Mouse (Mus musculus) megakaryocyte, embryonic 14.5 days (primary cell): ENCODE measurements around the gene Auts2. TPM values are rescaled to one million over a fixed set of nuclear protein-coding genes. Genes with fewer than 3 reads are reported as not detected.

ENCODE experiments used
- H3K27me3 ChIP-seq: replicated peaks from 2 replicates; pipeline ENCODE3; 2012; ENCODE audit warnings: inconsistent platforms
- H3K36me3 ChIP-seq: replicated peaks from 2 replicates; pipeline ENCODE3; 2012; ENCODE audit warnings: low read length, inconsistent platforms, mixed read lengths
- H3K4me1 ChIP-seq: 2 replicates; pipeline ENCODE4 v1.6.1; 2012; ENCODE audit warnings: inconsistent platforms
- H3K4me3 ChIP-seq: replicated peaks from 2 replicates; pipeline ENCODE3; 2012; ENCODE audit warnings: moderate library complexity, mild to moderate bottlenecking, inconsistent platforms
- H3K9me3 ChIP-seq: 2 replicates; pipeline ENCODE4 v1.6.1; 2012; ENCODE audit warnings: inconsistent platforms
- FLI1 ChIP-seq: IDR thresholded peaks from 2 replicates; pipeline ENCODE4 v1.6.1; 2012; ENCODE audit warnings: low read length, inconsistent platforms, mixed read lengths
- GATA1 ChIP-seq: IDR thresholded peaks from 3 replicates; pipeline ENCODE4 v1.6.1; 2012; ENCODE audit warnings: mixed read lengths, low read length, inconsistent platforms, borderline replicate concordance
- polyA plus RNA-seq: library from polyadenylated mRNA; stranded (reverse); fragments of >175 nt; gene quantifications from 2 replicates; pipeline ENCODE4 v1.2.3, GENCODE M21; 2012; ENCODE audit warnings: low replicate concordance; ENCODE audit not compliant: insufficient read depth

Auts2 gene
- polyA plus RNA-seq, 1 experiment, result 4.0 TPM

GRCm38 (mm10) chr5:131665068-131665467 is 878.1 kb downstream of the Auts2 start:
- H3K36me3 ChIP-seq, result no peaks in the 10 kb centered on the region
- H3K4me1 ChIP-seq, result no peaks in the 10 kb centered on the region
- peaks cover 15% of the 10 kb centered on the region for H3K9me3 ChIP-seq
- peaks cover 11% of the 10 kb centered on the region for H3K27me3 ChIP-seq
- no peak overlapping the region for H3K4me3 ChIP-seq
- TF ChIP-seq FLI1, result no peak
- no peak for TF ChIP-seq GATA1

GRCm38 (mm10) chr5:131664657-131665056 is 878.5 kb downstream of the Auts2 start:
- TF ChIP-seq GATA1 (no peak), FLI1 (no peak)
- Histone ChIP-seq H3K4me3 (no peak overlapping the region), H3K27me3 (peaks cover 11% of the 10 kb centered on the region), H3K4me1 (no peaks in the 10 kb centered on the region), H3K9me3 (peaks cover 19% of the 10 kb centered on the region), H3K36me3 (no peaks in the 10 kb centered on the region)

GRCm38 (mm10) chr5:131662657-131663056 is 880.5 kb downstream of the Auts2 start:
- peaks cover 3% of the 10 kb centered on the region; the same call in 1 of the 2 replicates for H3K4me1 ChIP-seq
- peaks cover 20% of the 10 kb centered on the region for H3K27me3 ChIP-seq
- peaks cover 35% of the 10 kb centered on the region for H3K9me3 ChIP-seq
- H3K4me3 ChIP-seq, result no peak overlapping the region
- no peaks in the 10 kb centered on the region for H3K36me3 ChIP-seq
- TF ChIP-seq FLI1 (no peak), GATA1 (no peak)

DNA sequence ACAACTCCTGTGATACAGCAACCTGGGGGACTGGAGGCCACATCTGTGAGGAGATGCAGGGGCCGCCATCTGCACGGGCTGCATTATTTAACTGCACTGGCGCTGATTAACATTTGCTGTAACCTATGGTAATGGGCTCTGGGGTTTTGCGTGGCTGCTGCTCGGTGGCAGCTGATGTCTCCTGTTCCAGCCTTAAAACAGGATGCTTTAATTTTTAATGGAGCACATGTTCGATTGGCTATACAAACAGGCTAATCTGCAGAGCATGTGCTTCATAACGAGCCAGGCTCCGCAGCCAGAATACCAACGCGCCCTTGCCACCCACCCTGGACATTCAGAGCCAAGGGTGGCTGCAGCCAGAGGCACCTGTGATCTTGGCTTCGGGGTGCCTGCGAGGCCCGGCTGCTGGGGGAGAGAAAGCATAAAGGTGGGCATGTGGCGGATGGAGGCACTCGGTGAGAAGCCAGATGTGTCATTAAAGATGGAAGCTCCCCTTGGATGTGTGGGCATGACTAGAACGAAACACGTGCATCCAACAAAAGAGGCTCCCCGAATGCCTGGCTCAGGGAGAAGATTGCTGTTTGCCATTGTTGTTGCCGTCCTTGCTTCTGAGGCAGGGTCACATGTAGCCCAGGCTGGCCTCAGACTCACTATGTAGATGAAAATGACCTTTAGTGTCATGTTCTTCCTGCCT is 884.2 kb downstream of the Auts2 start:
- Histone ChIP-seq H3K27me3 (peaks cover 15% of the 10 kb centered on the region), H3K4me1 (peaks cover 4% of the 10 kb centered on the region; the same call in 1 of the 2 replicates), H3K9me3 (peaks cover 41% of the 10 kb centered on the region), H3K36me3 (no peaks in the 10 kb centered on the region), H3K4me3 (no peak overlapping the region)
- TF ChIP-seq FLI1, result no peak
- no peak for TF ChIP-seq GATA1

- H3K27me3 ChIP-seq, result peaks cover 35% of the 10 kb centered on the region
- TF ChIP-seq FLI1, result no peak
- no peak for TF ChIP-seq GATA1
- H3K9me3 ChIP-seq, result peaks cover 25% of the 10 kb centered on the region
- H3K4me3 ChIP-seq, result no peak overlapping the region
- no peaks in the 10 kb centered on the region for H3K36me3 ChIP-seq
- peaks cover 13% of the 10 kb centered on the region for H3K4me1 ChIP-seq
Measured at GRCm38 (mm10) chr5:131654206-131654605, 888.9 kb downstream of the Auts2 start.

- TF ChIP-seq GATA1 (no peak), FLI1 (no peak)
- Histone ChIP-seq H3K4me3 (no peak overlapping the region), H3K27me3 (peaks cover 27% of the 10 kb centered on the region), H3K9me3 (no peaks in the 10 kb centered on the region), H3K36me3 (no peaks in the 10 kb centered on the region), H3K4me1 (peaks cover 9% of the 10 kb centered on the region)
Measured at GRCm38 (mm10) chr5:131650381-131650891, 892.7 kb downstream of the Auts2 start.

DNA sequence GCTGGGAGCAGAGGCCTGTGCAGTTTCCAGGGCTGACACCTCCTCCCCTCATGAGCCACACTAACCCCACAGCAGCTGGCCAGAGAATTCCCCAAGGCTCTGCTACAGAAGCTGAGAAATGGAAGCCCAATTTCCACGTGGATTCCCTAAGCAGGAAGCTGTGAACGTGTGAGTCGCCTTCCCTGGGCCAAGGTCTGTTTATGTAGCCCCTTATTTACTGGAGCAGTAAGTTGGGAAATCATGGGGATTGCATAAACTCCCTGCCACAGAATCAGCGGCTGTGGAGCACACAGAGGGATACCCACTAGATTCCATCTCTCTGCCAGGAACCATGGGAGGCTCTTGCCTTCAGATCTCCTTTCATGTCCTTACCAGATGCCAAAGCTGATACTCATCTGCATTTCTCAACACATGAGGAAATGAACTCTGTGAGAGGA is 895.4 kb downstream of the Auts2 start:
- Histone ChIP-seq H3K4me1 (peaks cover 9% of the 10 kb centered on the region), H3K9me3 (peaks cover 14% of the 10 kb centered on the region), H3K36me3 (no peaks in the 10 kb centered on the region), H3K27me3 (peaks cover 25% of the 10 kb centered on the region), H3K4me3 (no peak overlapping the region)
- TF ChIP-seq FLI1 (no peak), GATA1 (no peak)

DNA sequence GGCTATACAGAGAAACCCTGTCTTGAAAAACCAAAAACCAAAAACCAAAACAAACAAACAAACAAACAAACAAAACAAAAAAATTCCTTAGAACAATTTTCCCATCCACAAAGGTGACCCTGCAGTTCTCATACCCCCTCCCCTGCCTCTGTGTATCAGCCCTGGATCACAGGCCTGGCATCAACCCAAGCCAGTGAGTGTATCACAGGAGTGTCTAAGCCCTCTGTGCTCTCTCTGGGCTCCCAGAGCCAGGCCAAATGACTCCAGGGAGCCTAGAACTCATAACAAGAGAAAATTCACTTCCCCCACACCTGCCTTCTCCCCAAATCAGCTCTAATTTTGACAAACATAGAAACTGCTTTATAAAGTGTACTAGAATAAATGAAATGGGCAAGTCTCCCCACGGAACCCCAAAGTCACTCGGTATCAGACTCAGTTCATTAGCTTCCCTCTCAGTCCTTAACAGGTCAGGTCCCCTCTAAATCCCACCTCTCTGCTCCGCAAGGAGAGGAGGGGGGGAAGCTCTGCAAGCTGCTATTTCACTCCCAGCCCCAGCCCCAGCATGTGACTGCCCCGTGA is 896.0 kb downstream of the Auts2 start:
- TF ChIP-seq GATA1 (no peak), FLI1 (no peak)
- H3K36me3 ChIP-seq, result no peaks in the 10 kb centered on the region
- peaks cover 28% of the 10 kb centered on the region for H3K27me3 ChIP-seq
- peaks cover 18% of the 10 kb centered on the region for H3K9me3 ChIP-seq
- H3K4me1 ChIP-seq, result peaks cover 9% of the 10 kb centered on the region
- H3K4me3 ChIP-seq, result no peak overlapping the region

GRCm38 (mm10) chr5:131646192-131646775 is 896.9 kb downstream of the Auts2 start:
- peaks cover 9% of the 10 kb centered on the region for H3K4me1 ChIP-seq
- no peak overlapping the region for H3K4me3 ChIP-seq
- H3K27me3 ChIP-seq, result peaks cover 27% of the 10 kb centered on the region
- H3K36me3 ChIP-seq, result no peaks in the 10 kb centered on the region
- H3K9me3 ChIP-seq, result peaks cover 18% of the 10 kb centered on the region
- TF ChIP-seq GATA1, result no peak

DNA sequence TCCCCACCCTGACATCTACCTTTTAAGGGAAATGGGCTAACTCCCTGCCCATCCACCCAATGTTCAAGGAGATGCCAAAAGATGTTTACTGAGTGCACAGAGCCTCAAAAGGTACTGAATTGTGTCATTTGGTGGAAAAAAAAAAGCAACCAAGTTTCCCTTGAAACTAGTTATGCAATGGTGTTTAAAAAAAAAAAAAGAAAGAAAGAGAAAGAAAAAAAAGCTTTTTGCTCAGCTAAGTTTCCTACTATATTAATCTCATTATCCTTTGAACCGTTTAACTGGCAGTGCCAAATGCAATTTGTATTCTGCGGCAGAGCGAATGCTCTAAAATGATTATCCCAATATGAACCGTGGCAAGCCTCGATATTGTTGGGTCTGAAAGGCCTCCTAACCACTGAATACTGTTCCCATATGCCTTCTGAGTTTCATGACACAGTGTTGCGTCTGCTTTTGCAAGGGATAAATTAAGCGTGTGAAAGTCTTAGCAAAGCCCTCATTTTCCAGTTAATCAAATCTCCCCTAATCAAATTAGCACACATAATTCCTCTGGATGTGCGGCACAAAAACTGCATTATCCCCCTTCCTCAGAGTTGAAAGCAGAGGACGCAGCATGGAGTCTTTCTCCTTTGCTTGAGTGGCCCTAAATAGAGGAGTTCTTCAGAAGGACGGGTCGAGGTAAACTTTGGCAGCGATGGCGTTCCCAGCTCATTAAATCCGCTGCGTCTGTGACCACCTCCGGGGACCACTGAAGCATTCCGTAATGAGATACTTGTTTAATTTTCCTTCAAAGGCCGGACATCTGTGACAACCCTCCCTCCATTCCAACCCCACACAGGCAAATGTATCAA is 897.6 kb downstream of the Auts2 start:
- Histone ChIP-seq H3K9me3 (peaks cover 18% of the 10 kb centered on the region), H3K4me3 (no peak overlapping the region)

More for the DNA sequence above, 897.6 kb downstream of the Auts2 start:
- TF ChIP-seq FLI1, result no peak
- no peak for TF ChIP-seq GATA1
- no peaks in the 10 kb centered on the region for H3K36me3 ChIP-seq
- H3K27me3 ChIP-seq, result peaks cover 21% of the 10 kb centered on the region
- H3K4me1 ChIP-seq, result peaks cover 8% of the 10 kb centered on the region
